Mouse (Mus musculus) C2C12 (cell line): ENCODE data around the gene 1700001P01Rik.

Experiments used
- CTCF ChIP-seq: IDR thresholded peaks from one replicate; pipeline ENCODE4 v1.5.1; 2011; ENCODE audit not compliant: control insufficient read depth, insufficient read depth, insufficient read length
- FOSL1 ChIP-seq: IDR thresholded peaks from one replicate; pipeline ENCODE4 v1.8.0; 2011; ENCODE audit warnings: mild to moderate bottlenecking, low read length; ENCODE audit not compliant: poor library complexity, insufficient read depth, severe bottlenecking
- MAX ChIP-seq: IDR thresholded peaks from one replicate; pipeline ENCODE4 v1.6.1; 2011; ENCODE audit warnings: mild to moderate bottlenecking, control low read depth
- MYOD1 ChIP-seq: IDR thresholded peaks from one replicate; pipeline ENCODE4 v1.6.1; 2011; ENCODE audit warnings: low read depth; ENCODE audit not compliant: control insufficient read depth, insufficient read length
- USF1 ChIP-seq: IDR thresholded peaks from one replicate; pipeline ENCODE4 v1.6.1; 2011; ENCODE audit warnings: low read depth, mild to moderate bottlenecking, control low read depth, moderate library complexity

DNA sequence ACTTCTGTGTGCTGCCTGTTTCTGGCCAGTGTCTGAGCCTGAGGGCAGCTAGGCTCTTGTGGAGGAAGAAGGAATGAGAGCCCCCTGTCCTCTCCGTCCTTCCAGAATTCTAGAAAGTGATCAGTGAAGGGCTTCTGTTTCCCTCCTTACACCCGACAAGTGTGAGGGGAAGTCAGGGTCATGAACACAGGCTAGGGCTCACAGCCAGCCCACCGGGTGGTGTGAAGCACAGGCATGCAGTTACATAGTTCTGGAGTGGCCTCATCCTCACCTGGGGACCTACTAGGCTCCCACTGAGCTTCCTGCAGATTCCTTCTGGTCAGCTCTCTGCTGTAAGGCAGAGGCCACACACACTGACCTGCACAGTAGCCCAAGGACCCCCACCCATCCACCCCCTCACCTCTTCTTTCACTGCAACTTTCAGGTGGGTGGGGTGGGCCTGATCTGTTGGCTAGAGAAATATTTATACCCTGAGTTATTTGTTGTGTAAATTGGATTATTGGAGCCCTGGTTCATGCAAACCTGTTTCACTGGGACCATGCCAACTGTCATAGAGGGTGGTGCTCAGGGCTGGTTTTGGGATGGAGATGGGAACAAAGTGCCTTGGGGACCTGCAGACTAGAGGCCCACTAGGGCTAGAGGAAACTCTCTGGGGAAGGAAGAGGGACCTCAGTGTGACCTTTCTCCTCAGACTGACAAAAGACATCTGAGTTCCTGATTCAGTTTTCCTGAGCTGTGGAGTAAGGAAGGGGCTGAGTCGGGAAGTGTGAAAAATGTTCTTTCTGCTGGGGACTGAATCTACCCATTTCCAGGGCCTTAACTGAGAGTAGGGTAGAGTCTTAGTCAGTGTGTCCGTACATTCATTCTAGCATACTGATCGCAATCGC is 33.8 kb upstream of the 1700001P01Rik start:
- TF ChIP-seq MYOD1: no peak
- TF ChIP-seq CTCF: no peak
- no peak for TF ChIP-seq MAX
- no peak for TF ChIP-seq USF1
- TF ChIP-seq FOSL1: no peak
